Mouse (Mus musculus): ENCODE results near the gene Cpne5.
"Not testable (repeated sequence)": the region's sequence is repeated elsewhere in the genome, so short reads cannot be mapped to it uniquely, and the experiment has no call there.

The Cpne5 gene

DNA sequence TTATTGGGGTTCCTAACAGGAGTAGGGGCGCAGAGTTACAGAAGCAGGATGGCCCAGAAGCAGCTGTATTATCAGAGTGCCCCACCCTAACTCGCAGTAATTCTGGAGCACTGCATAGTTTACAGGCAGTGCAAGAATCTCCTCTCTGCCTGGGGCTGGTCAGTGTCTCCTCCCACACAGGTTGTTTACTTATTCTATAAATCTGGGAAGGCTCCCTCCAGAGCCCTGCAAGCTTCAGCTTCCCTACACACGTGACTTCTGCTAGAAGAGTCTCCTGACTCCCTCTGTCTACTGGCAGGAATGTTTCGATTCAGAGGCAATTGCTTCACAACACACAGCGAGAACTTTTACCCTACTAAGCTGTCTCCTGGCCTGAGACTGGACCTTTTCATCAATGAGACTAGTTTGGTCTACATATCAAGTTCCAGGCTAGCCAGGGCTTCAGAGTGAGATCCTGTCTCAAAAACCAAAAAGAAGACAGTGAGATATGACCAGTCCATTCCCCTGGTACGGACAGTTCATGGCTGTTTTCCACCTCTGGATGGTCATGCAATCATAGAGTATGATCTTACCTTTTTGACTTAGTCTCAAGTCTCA is 114.3 kb downstream of the Cpne5 start:
- DNase-seq, result no peak

DNA sequence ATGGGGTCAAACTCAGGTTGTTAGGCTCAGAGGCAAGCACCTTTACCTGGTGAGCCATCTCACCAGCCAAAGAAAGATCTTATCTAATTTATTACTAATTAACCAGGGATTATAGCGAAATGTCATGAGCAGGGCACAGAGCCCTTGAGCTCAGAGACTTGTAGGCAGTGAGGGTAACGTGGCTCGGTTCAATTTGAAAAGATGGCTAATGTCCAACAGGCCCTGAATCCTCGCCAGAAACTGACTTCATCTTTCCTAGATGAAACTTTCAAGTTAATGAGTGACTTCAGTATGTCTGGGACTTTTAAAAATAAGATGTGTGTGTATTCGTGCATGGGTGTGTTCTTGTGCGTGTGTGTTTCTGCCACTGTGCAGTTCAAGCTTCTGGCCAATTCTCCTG is 115.2 kb downstream of the Cpne5 start:
- DNase-seq, result no peak

DNA sequence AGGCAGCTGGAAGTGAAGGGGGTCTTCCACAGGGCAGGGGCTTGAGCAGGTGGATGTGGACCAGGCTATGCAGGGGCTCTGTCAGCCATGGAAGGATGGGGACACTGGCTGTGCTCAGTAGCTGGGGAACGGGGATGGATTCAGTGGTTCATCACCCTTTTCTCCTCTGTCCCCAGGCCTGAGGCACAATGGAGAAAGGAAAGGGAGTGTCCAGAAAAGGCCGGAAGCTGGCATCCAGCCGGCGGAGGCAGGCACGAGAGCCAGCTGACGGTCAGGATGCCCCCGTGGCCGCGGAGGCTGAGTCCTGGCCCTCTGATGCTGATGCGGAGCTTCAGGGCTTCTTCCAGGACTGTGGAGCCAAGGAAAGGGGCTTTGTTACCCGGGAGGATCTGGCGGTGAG is 117.3 kb downstream of the Cpne5 start:
- DNase-seq, result no peak

DNA sequence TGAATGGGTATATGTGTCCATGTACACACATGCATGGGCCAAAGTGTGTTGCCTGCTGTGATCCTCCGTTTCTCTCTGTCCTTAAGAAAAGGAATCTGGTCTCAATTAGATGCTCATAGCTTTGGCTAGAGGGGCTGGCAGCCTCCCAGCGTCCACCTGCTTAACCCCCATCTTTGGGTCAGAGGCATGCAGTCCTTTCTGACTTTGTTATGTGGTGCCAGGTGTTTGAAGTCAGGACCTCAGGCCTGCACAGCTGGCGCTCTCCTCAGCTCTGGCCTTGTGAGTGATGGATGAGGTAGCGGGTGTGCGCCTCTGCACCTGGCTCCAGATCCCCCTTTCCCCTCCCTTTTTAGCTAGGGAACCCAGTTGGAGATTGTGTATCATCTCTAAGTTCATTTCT is 119.9 kb downstream of the Cpne5 start:
- DNase-seq, result no peak

DNA sequence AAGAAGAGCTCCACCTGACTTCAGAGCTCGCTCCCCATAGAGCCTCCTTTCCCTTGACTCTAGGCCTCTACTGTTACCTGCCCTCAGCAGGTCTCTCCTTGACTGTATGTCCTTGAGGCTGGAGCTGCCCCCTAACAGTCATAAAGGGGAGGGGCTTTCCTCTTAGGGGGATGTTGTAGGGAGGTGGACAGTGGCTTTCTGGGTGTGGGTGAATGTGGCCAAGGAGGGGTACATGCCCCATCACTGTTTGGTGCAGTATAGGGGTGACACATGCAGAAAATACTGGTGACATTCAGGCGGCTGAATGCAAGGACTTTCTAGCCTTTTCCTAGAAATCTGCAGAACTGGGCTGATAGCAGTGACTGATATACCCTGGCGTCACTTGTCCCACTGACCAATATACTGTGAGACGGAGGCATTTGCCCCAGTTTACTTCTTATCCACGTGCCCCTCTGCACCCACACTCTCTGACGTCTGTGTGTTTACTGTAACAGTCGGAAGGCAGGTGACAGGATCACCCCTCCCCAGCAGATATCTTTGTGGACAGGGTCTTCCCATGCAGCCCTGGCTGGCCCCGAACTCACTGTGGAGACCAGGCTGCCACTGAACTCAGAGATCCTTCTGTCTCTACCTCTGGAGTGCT is 120.8 kb downstream of the Cpne5 start:
- no peak for DNase-seq

DNA sequence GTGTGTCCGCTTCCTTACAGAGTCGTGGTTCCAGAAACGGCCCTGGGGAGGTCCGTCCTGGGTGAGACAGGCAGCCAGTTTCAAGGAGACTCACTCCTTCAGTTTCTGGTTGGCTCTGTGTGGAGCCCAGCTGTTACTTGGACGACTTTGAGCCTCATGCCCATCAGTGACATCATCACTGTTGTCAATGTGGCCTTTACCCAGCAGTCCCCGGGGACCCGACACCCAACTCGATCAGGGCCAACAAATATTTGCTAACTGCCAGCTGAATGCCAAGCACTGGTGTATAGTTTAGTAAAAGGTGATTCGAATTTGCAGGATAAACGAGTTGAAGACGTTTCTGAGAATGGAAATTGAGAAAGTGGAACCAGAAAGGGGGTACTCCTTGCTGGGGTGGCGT is 121.9 kb downstream of the Cpne5 start:
- no peak for DNase-seq

DNA sequence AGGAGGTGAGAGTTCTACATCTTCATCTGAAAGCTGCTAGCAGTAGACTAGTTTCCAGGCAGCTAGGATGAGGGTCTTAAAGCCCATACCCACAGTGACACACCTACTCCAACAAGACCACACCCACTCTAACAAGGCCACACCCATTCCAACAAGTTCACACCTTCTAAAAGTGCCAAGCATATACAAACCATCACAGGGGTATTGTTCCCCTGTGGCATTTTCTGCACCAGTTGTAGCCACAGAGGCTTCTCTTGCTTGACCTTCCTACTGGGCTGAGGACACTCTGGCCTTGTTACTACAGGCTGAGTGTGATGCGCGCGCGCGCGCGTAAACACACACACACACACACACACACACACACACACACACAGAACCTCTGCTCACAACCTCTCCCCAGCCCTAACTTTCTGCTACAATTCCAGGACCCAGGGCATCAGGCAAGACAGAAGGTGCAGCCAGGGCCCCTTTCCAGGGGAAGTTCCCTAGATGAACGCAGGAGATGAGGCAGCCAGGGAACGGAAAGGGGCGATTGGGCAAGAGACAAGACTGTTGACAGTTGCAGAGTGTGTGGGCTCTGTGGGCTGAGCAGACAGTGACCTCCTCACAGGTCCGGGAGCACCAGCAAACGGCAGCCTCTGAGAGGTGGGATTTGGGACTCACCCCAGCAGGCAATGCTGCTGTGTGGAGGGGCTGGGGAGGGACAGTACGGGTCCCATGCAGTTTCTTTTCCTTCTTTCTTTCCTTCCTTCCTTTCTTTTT is 124.2 kb downstream of the Cpne5 start, which contains the start of gene Rab44:
Gene Rab44 (plus strand): TSS at position 555 of the 762 bp plus-strand sequence.
- DNase-seq, result no peak

DNA sequence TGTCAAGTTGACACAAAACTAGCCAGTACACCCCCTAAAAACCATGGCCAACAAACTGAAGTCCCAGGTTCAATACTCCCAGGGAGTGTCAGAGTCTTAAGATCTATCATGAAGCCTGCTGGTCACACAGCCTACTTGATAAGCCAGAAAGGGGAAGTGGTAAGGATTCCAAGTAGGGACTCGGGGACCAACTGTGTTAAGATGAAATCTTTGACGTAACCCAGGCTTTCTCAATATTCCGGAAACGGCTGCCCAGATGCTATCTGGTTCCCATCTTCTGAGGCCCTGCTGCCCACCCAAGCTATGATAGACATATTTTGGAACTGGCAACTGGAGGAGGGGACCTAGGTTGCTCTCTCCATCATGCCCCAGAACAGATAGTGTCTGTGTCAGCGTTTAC is 126.6 kb downstream of the Cpne5 start:
- no peak for DNase-seq

DNA sequence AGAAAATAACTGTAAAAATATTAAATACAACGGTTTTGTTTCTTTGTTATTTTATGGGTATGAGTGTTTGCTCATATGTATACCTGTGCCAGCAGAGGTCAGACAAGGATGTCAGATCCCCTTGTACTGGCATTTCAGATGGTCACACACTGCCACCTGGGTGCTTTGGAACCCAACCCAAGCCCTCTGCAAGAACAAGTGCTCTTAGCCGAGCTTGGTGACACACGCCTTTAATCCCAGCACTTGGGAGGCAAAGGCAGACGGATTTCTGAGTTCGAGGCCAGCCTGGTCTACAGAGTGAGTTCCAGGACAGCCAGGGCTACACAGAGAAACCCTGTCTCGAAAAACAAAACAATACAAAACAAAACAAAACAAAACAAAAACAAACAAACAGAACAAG is 127.6 kb downstream of the Cpne5 start:
- not testable (repeated sequence) for DNase-seq

Data from cerebellum, postnatal 36 days (tissue).